Mouse (Mus musculus): ENCODE data around the gene Pikfyve.

- TF ChIP-seq CTCF (IDR thresholded peaks at IDR 0.05; ENCODE audit: low read depth, low read length) (no peak), POLR2A (IDR thresholded peaks at IDR 0.05; ENCODE audit: extremely low read depth, insufficient read depth, low read length) (no peak)
These were observed 16.9 kb upstream of the Pikfyve start for GRCm38 (mm10) chr1:65169536-65169935.
